Mouse (Mus musculus): ENCODE results near the gene Strip1. TPM values are rescaled to one million over a fixed set of nuclear protein-coding genes. Genes with fewer than 3 reads are reported as not detected.
"Not testable (repeated sequence)": the region's sequence is repeated elsewhere in the genome, so short reads cannot be mapped to it uniquely, and the experiment has no call there.

Strip1 gene
- polyA plus RNA-seq, 1 experiment = 86.7 TPM

- WGBS = 100% methylated on average over 1 of the region's 1 CpGs
- H3K36me3 ChIP-seq (ENCODE audit: control insufficient read depth, insufficient read depth, low read length) = peaks cover 65% of the 10 kb centered on the region
- no peak for TF ChIP-seq CTCF (IDR thresholded peaks at IDR 0.05; ENCODE audit: borderline replicate concordance, control insufficient read depth, extremely low read depth, insufficient read depth, low read length, poor library complexity)
- no peak for TF ChIP-seq POLR2A (IDR thresholded peaks at IDR 0.05; ENCODE audit: control insufficient read depth, extremely low read depth, insufficient read depth, low read length, poor library complexity)
- no peak overlapping the region for H3K4me3 ChIP-seq (ENCODE audit: control insufficient read depth, insufficient read depth, low read length)
- H3K27ac ChIP-seq (ENCODE audit: control insufficient read depth, insufficient read depth, low read length) = no peak overlapping the region
- no peak for DNase-seq
- H3K27me3 ChIP-seq (ENCODE audit: control insufficient read depth, insufficient read depth, low read length) = no peaks in the 10 kb centered on the region
- no peaks in the 10 kb centered on the region for H3K4me1 ChIP-seq (replicated peaks; ENCODE audit: control insufficient read depth, insufficient read depth, low read length)
Observed at GRCm38 (mm10) chr3:107664641-107665040, 33.1 kb upstream of the Strip1 start.

GRCm38 (mm10) chr3:107659000-107659399, 27.5 kb upstream of the Strip1 start:
- H3K27ac ChIP-seq (ENCODE audit: control insufficient read depth, insufficient read depth, low read length) = no peak overlapping the region
- H3K27me3 ChIP-seq (ENCODE audit: control insufficient read depth, insufficient read depth, low read length) = no peaks in the 10 kb centered on the region
- DNase-seq = no peak
- 95% methylated on average over 1 of the region's 1 CpGs for WGBS
- H3K4me3 ChIP-seq (ENCODE audit: control insufficient read depth, insufficient read depth, low read length) = no peak overlapping the region
- no peaks in the 10 kb centered on the region for H3K4me1 ChIP-seq (replicated peaks; ENCODE audit: control insufficient read depth, insufficient read depth, low read length)
- no peak for TF ChIP-seq POLR2A (IDR thresholded peaks at IDR 0.05; ENCODE audit: control insufficient read depth, extremely low read depth, insufficient read depth, low read length, poor library complexity)
- TF ChIP-seq CTCF (IDR thresholded peaks at IDR 0.05; ENCODE audit: borderline replicate concordance, control insufficient read depth, extremely low read depth, insufficient read depth, low read length, poor library complexity) = no peak
- H3K36me3 ChIP-seq (ENCODE audit: control insufficient read depth, insufficient read depth, low read length) = peaks cover 17% of the 10 kb centered on the region

- H3K4me3 ChIP-seq (ENCODE audit: control insufficient read depth, insufficient read depth, low read length) = no peak overlapping the region
- H3K27me3 ChIP-seq (ENCODE audit: control insufficient read depth, insufficient read depth, low read length) = no peaks in the 10 kb centered on the region
- H3K4me1 ChIP-seq (replicated peaks; ENCODE audit: control insufficient read depth, insufficient read depth, low read length) = no peaks in the 10 kb centered on the region
- DNase-seq = no peak
- H3K36me3 ChIP-seq (ENCODE audit: control insufficient read depth, insufficient read depth, low read length) = peaks cover 4% of the 10 kb centered on the region
- 70% methylated on average over 4 of the region's 4 CpGs for WGBS
- no peak for TF ChIP-seq POLR2A (IDR thresholded peaks at IDR 0.05; ENCODE audit: control insufficient read depth, extremely low read depth, insufficient read depth, low read length, poor library complexity)
- no peak overlapping the region for H3K27ac ChIP-seq (ENCODE audit: control insufficient read depth, insufficient read depth, low read length)
Observed at GRCm38 (mm10) chr3:107656888-107657287, 25.4 kb upstream of the Strip1 start.

- Histone ChIP-seq H3K27me3 (ENCODE audit: control insufficient read depth, insufficient read depth, low read length) (no peaks in the 10 kb centered on the region), H3K27ac (ENCODE audit: control insufficient read depth, insufficient read depth, low read length) (no peak overlapping the region), H3K4me1 (replicated peaks; ENCODE audit: control insufficient read depth, insufficient read depth, low read length) (no peaks in the 10 kb centered on the region), H3K4me3 (ENCODE audit: control insufficient read depth, insufficient read depth, low read length) (no peak overlapping the region), H3K36me3 (ENCODE audit: control insufficient read depth, insufficient read depth, low read length) (peaks cover 3% of the 10 kb centered on the region)
- whole genome bisulfite sequencing = 90% methylated on average over 2 of the region's 2 CpGs
- DNase-seq = no peak
- TF ChIP-seq POLR2A (IDR thresholded peaks at IDR 0.05; ENCODE audit: control insufficient read depth, extremely low read depth, insufficient read depth, low read length, poor library complexity) (no peak), CTCF (IDR thresholded peaks at IDR 0.05; ENCODE audit: borderline replicate concordance, control insufficient read depth, extremely low read depth, insufficient read depth, low read length, poor library complexity) (no peak)
Observed at GRCm38 (mm10) chr3:107656151-107656550, 24.7 kb upstream of the Strip1 start.

GRCm38 (mm10) chr3:107655491-107655890, 24.0 kb upstream of the Strip1 start:
- H3K27ac ChIP-seq (ENCODE audit: control insufficient read depth, insufficient read depth, low read length) = no peak overlapping the region
- no peak overlapping the region for H3K4me3 ChIP-seq (ENCODE audit: control insufficient read depth, insufficient read depth, low read length)
- TF ChIP-seq POLR2A (IDR thresholded peaks at IDR 0.05; ENCODE audit: control insufficient read depth, extremely low read depth, insufficient read depth, low read length, poor library complexity) (no peak), CTCF (IDR thresholded peaks at IDR 0.05; ENCODE audit: borderline replicate concordance, control insufficient read depth, extremely low read depth, insufficient read depth, low read length, poor library complexity) (no peak)
- no peaks in the 10 kb centered on the region for H3K4me1 ChIP-seq (replicated peaks; ENCODE audit: control insufficient read depth, insufficient read depth, low read length)
- H3K27me3 ChIP-seq (ENCODE audit: control insufficient read depth, insufficient read depth, low read length) = no peaks in the 10 kb centered on the region
- no peak for DNase-seq
- 93% methylated on average over 3 of the region's 3 CpGs for WGBS
- no peaks in the 10 kb centered on the region; the same call in 1 of the 2 replicates for H3K36me3 ChIP-seq (ENCODE audit: control insufficient read depth, insufficient read depth, low read length)

GRCm38 (mm10) chr3:107654861-107655260, 23.4 kb upstream of the Strip1 start:
- no peaks in the 10 kb centered on the region for H3K27me3 ChIP-seq (ENCODE audit: control insufficient read depth, insufficient read depth, low read length)
- no peaks in the 10 kb centered on the region for H3K36me3 ChIP-seq (ENCODE audit: control insufficient read depth, insufficient read depth, low read length)
- WGBS = 84% methylated on average over 3 of the region's 3 CpGs
- no peak for DNase-seq
- H3K4me3 ChIP-seq (ENCODE audit: control insufficient read depth, insufficient read depth, low read length) = no peak overlapping the region
- TF ChIP-seq POLR2A (IDR thresholded peaks at IDR 0.05; ENCODE audit: control insufficient read depth, extremely low read depth, insufficient read depth, low read length, poor library complexity) (no peak), CTCF (IDR thresholded peaks at IDR 0.05; ENCODE audit: borderline replicate concordance, control insufficient read depth, extremely low read depth, insufficient read depth, low read length, poor library complexity) (no peak)
- no peaks in the 10 kb centered on the region for H3K4me1 ChIP-seq (replicated peaks; ENCODE audit: control insufficient read depth, insufficient read depth, low read length)
- no peak overlapping the region for H3K27ac ChIP-seq (ENCODE audit: control insufficient read depth, insufficient read depth, low read length)

GRCm38 (mm10) chr3:107652968-107653367, 21.5 kb upstream of the Strip1 start:
- DNase-seq = no peak
- Histone ChIP-seq H3K27me3 (ENCODE audit: control insufficient read depth, insufficient read depth, low read length) (no peaks in the 10 kb centered on the region), H3K27ac (ENCODE audit: control insufficient read depth, insufficient read depth, low read length) (no peak overlapping the region), H3K36me3 (ENCODE audit: control insufficient read depth, insufficient read depth, low read length) (no peaks in the 10 kb centered on the region), H3K4me1 (replicated peaks; ENCODE audit: control insufficient read depth, insufficient read depth, low read length) (no peaks in the 10 kb centered on the region), H3K4me3 (ENCODE audit: control insufficient read depth, insufficient read depth, low read length) (no peak overlapping the region)
- WGBS = 92% methylated on average over 3 of the region's 3 CpGs
- TF ChIP-seq POLR2A (IDR thresholded peaks at IDR 0.05; ENCODE audit: control insufficient read depth, extremely low read depth, insufficient read depth, low read length, poor library complexity) = no peak
- TF ChIP-seq CTCF (IDR thresholded peaks at IDR 0.05; ENCODE audit: borderline replicate concordance, control insufficient read depth, extremely low read depth, insufficient read depth, low read length, poor library complexity) = no peak

- not testable (repeated sequence) for H3K27ac ChIP-seq (ENCODE audit: control insufficient read depth, insufficient read depth, low read length); H3K36me3 ChIP-seq (ENCODE audit: control insufficient read depth, insufficient read depth, low read length); H3K4me3 ChIP-seq (ENCODE audit: control insufficient read depth, insufficient read depth, low read length); H3K4me1 ChIP-seq (replicated peaks; ENCODE audit: control insufficient read depth, insufficient read depth, low read length); DNase-seq; H3K27me3 ChIP-seq (ENCODE audit: control insufficient read depth, insufficient read depth, low read length)
- WGBS = 62% methylated on average over 5 of the region's 5 CpGs
Observed at GRCm38 (mm10) chr3:107650276-107650675, 18.8 kb upstream of the Strip1 start.

Data from thymus, adult 2 months (tissue).